Mouse (Mus musculus) embryonic facial prominence, embryonic 13.5 days (tissue): Measurements from ENCODE around the gene Nfatc3. TPM values are rescaled to one million over a fixed set of nuclear protein-coding genes. Genes with fewer than 3 reads are reported as not detected.

Experiments used
- ATAC-seq: fragments of 200-750 bp; cut with Nextera tagmentation; 2 replicates; pipeline ENCODE4 v1.8.0; 2017; ENCODE audit warnings: low read depth; ENCODE audit not compliant: insufficient number of reproducible peaks, insufficient read depth, low FRiP score, low TSS enrichment
- H3K27ac ChIP-seq: fragments of 300-500 bp; sonication (generic); 2 replicates; pipeline ENCODE4 v1.5.1; 2015; ENCODE audit warnings: moderate library complexity, mild to moderate bottlenecking, inconsistent platforms
- H3K27me3 ChIP-seq: fragments of 300-500 bp; sonication (generic); 2 replicates; pipeline ENCODE4 v1.6.1; 2015; ENCODE audit warnings: mild to moderate bottlenecking, inconsistent platforms
- H3K36me3 ChIP-seq: fragments of 300-500 bp; sonication (generic); 2 replicates; pipeline ENCODE4 v1.6.1; 2015; ENCODE audit warnings: mild to moderate bottlenecking, inconsistent platforms
- H3K4me1 ChIP-seq: fragments of 300-500 bp; sonication (generic); 2 replicates; pipeline ENCODE4 v1.6.1; 2015; ENCODE audit warnings: inconsistent platforms
- H3K4me2 ChIP-seq: fragments of 300-500 bp; sonication (generic); 2 replicates; pipeline ENCODE4 v1.6.1; 2015; ENCODE audit warnings: moderate library complexity, mild to moderate bottlenecking, inconsistent platforms
- H3K4me3 ChIP-seq: fragments of 300-500 bp; sonication (generic); 2 replicates; pipeline ENCODE4 v1.5.1; 2015; ENCODE audit warnings: mild to moderate bottlenecking, inconsistent platforms
- H3K9ac ChIP-seq: fragments of 300-500 bp; sonication (generic); 2 replicates; pipeline ENCODE4 v1.6.1; 2015; ENCODE audit warnings: mild to moderate bottlenecking, inconsistent platforms
- H3K9me3 ChIP-seq: fragments of 300-500 bp; sonication (generic); 2 replicates; pipeline ENCODE4 v1.6.1; 2016; ENCODE audit warnings: inconsistent platforms
- WGBS: fragments of 180-500 bp; shearing (Covaris S2); methylation state at CpG from one replicate; pipeline ENCODE4 v1.1.7; 2015; ENCODE audit warnings: mixed read lengths; 5-methylcytosine and 5-hydroxymethylcytosine counted together
- polyA plus RNA-seq: library from polyadenylated mRNA; unstranded; fragments of >200 nt; fragmentation: Nextera tagmentation; extraction: Ambion mirVana; gene quantifications from 2 replicates; pipeline ENCODE4 v1.2.1, GENCODE M21; 2015

Gene Nfatc3
- polyA plus RNA-seq, 1 experiment from 2014 or later, result 10.1 TPM

- WGBS, result 1% methylated on average over 86 of the region's 86 CpGs
- Histone ChIP-seq H3K4me3 (peak within 1 kb of the TSS; percentile 54), H3K9ac (peak within 1 kb of the TSS; percentile 68), H3K27me3 (peaks cover 62% of the 10 kb centered on the region), H3K9me3 (no peaks in the 10 kb centered on the region), H3K4me1 (peaks cover 30% of the 10 kb centered on the region), H3K36me3 (peaks cover 17% of the 10 kb centered on the region), H3K4me2 (peak within 1 kb of the TSS; percentile 84), H3K27ac (peak within 1 kb of the TSS; percentile 73)
- 0 out of 2 replicates have a peak, but pooled peaks have one; percentile 17 for ATAC-seq
Measured at GRCm38 (mm10) chr8:106136156-106137130, 77.8 kb downstream of the Nfatc3 start, which contains the start of gene Esrp2. Gene Esrp2 (minus strand): TSS chr8:106136974.

DNA sequence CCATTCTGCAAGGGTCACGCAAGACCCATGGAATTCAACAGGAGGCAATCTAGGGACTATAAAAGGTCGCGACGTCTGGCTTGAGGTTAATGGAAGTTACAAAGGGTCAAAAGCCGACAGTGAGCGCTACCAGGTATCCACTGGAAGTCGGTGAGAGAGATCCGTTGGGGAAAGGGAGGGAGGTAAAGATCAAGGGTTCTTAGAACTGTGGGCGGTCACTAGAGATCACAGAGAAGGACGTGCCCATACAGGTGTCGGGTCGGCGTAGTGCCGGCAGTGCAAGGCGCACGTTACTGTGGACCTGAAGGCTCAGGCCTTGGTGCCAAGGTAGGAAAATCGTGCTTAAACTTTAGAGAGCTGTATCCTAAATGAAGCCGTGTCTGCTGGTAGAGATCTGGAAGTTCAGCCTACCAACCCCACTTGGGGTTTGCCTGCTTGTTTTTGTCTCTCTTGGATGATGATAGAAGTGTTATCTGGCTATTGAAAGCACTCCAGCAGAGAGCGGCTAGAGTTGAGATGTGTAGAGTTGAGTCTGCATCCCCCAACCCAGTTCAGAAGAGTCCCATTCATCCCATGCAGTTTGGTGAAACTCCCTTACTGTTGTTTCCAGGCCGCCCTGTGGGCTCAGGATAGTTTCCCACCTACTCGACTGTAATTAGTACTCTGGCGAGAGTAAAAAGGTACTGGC, 78.7 kb downstream of the Nfatc3 start:
- H3K4me3 ChIP-seq, result peak overlapping the region; percentile 54
- H3K4me2 ChIP-seq, result peak overlapping the region; percentile 84
- WGBS, result 4% methylated on average over 22 of the region's 22 CpGs
- H3K36me3 ChIP-seq, result peaks cover 8% of the 10 kb centered on the region
- ATAC-seq, result no peak
- H3K4me1 ChIP-seq, result peaks cover 30% of the 10 kb centered on the region
- peaks cover 62% of the 10 kb centered on the region for H3K27me3 ChIP-seq
- peak overlapping the region; percentile 62; the same call in 1 of the 2 replicates for H3K27ac ChIP-seq
- H3K9me3 ChIP-seq, result no peaks in the 10 kb centered on the region
- H3K9ac ChIP-seq, result peak overlapping the region; percentile 68

- H3K4me3 ChIP-seq, result peak overlapping the region; percentile 54
- H3K4me1 ChIP-seq, result peaks cover 30% of the 10 kb centered on the region
- H3K4me2 ChIP-seq, result peak overlapping the region; percentile 84
- H3K9ac ChIP-seq, result peak overlapping the region; percentile 68
- peak overlapping the region; percentile 62 for H3K27ac ChIP-seq
- H3K27me3 ChIP-seq, result peaks cover 56% of the 10 kb centered on the region
- H3K9me3 ChIP-seq, result no peaks in the 10 kb centered on the region
- peaks cover 2% of the 10 kb centered on the region for H3K36me3 ChIP-seq
- WGBS, result under 1% methylated on average over 24 of the region's 24 CpGs
- no peak for ATAC-seq
Measured at GRCm38 (mm10) chr8:106137906-106138477, 79.4 kb downstream of the Nfatc3 start.

DNA sequence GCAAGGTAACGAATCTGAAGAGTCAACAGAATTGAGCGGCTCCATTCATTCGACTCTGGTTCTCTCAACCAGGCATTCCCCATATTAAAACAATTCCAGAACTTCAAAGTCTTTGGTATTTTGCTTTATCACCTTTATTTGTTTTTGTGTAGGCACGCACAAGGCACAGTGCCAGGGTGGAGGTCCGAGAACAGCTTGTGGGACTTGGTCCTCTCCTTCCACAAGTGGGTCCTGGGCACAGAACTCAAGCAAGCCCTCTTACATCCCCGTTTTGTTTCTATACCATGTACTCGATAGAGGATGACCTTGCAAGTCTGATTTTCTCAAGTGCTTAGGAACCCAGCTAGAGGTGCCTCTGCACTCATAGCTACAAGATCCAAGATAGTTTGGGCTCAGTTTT, 80.0 kb downstream of the Nfatc3 start:
- H3K9ac ChIP-seq, result peak overlapping the region; percentile 68
- peak overlapping the region; percentile 54 for H3K4me3 ChIP-seq
- no peaks in the 10 kb centered on the region for H3K9me3 ChIP-seq
- peak overlapping the region; percentile 62; the same call in 1 of the 2 replicates for H3K27ac ChIP-seq
- H3K4me2 ChIP-seq, result peak overlapping the region; percentile 84
- H3K4me1 ChIP-seq, result peaks cover 30% of the 10 kb centered on the region
- ATAC-seq, result no peak
- WGBS, result 20% methylated on average over 7 of the region's 7 CpGs
- H3K36me3 ChIP-seq, result no peaks in the 10 kb centered on the region
- H3K27me3 ChIP-seq, result peaks cover 49% of the 10 kb centered on the region

DNA sequence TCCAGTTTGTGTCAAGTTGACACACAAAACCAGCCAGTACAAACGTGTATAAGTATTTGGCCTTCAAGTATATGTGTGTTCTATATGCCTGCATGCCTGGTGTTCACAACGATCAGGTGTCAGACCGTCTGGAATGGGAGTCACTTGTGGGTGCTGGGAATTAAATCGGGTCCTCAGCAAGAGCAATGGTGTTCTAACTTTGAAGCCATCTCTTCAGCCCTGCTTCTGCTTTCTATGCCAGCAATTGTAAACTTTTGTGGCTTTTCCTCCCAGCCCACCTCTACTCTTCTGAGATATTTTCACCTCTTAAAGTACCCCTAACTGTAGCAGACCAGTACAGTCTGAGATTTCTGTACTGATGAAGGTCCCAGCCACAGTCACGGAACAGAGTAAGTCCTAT, 81.6 kb downstream of the Nfatc3 start:
- Histone ChIP-seq H3K9me3 (no peaks in the 10 kb centered on the region), H3K4me2 (no peak overlapping the region), H3K9ac (no peak overlapping the region), H3K4me3 (no peak overlapping the region), H3K4me1 (peaks cover 27% of the 10 kb centered on the region), H3K27ac (no peak overlapping the region), H3K27me3 (peaks cover 34% of the 10 kb centered on the region), H3K36me3 (no peaks in the 10 kb centered on the region)
- ATAC-seq, result no peak
- WGBS, result 62% methylated on average over 5 of the region's 5 CpGs

GRCm38 (mm10) chr8:106140769-106141168, 82.1 kb downstream of the Nfatc3 start:
- H3K9ac ChIP-seq, result no peak overlapping the region
- no peak for ATAC-seq
- H3K27ac ChIP-seq, result no peak overlapping the region
- no peaks in the 10 kb centered on the region for H3K9me3 ChIP-seq
- H3K4me3 ChIP-seq, result no peak overlapping the region
- peaks cover 21% of the 10 kb centered on the region for H3K4me1 ChIP-seq
- 15% methylated on average over 13 of the region's 13 CpGs for WGBS
- H3K4me2 ChIP-seq, result no peak overlapping the region
- peaks cover 28% of the 10 kb centered on the region for H3K27me3 ChIP-seq
- no peaks in the 10 kb centered on the region for H3K36me3 ChIP-seq

DNA sequence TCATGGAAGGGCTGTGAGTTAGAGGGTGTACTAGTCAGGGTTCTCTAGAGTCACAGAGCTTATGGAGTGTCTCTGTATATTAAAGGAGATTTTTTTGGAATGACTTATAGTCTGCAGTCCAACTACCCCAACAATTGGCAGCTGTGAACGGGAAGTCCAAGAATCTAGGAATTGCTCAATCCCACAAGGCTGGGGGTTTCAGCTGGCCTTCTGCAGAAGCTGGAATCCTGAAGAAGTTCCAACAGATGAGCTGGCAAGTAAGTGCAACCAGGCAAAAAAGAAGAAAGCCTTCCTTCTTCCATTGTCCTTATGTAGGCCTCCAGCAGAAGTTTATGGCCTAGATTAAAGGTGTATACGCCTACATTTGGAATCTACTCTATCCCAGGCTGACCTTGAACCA, 86.7 kb downstream of the Nfatc3 start:
- H3K27me3 ChIP-seq, result no peaks in the 10 kb centered on the region
- 92% methylated on average over 2 of the region's 2 CpGs for WGBS
- no peak for ATAC-seq
- H3K4me2 ChIP-seq, result no peak overlapping the region
- H3K4me1 ChIP-seq, result peaks cover 3% of the 10 kb centered on the region; the same call in 1 of the 2 replicates
- no peak overlapping the region for H3K9ac ChIP-seq
- no peak overlapping the region for H3K4me3 ChIP-seq
- H3K9me3 ChIP-seq, result no peaks in the 10 kb centered on the region
- no peak overlapping the region for H3K27ac ChIP-seq
- no peaks in the 10 kb centered on the region for H3K36me3 ChIP-seq

DNA sequence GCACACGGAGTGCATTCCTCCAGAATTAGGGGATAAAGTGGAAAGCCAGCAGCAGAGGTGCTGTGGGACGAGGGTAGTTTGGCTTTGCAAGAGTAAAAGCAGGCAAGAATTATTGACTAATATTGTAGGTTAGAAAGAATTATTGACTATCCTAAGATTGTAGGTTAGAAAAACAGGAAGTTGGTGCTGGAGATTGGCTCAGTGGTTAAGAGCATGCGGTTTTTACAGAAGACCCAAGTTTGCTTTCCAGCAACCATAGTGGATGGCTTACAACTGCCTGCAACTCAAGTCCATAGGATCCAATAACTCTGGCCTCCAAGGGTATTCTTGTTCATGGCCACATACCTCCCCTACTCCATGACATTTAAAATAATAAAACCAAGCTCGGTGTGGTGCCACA, 87.4 kb downstream of the Nfatc3 start:
- no peaks in the 10 kb centered on the region for H3K36me3 ChIP-seq

GRCm38 (mm10) chr8:106147868-106148565, 89.4 kb downstream of the Nfatc3 start:
- H3K9ac ChIP-seq, result no peak overlapping the region
- H3K4me3 ChIP-seq, result no peak overlapping the region
- H3K27me3 ChIP-seq, result no peaks in the 10 kb centered on the region
- H3K4me2 ChIP-seq, result no peak overlapping the region
- peaks cover 16% of the 10 kb centered on the region for H3K4me1 ChIP-seq
- no peaks in the 10 kb centered on the region for H3K9me3 ChIP-seq
- no peak for ATAC-seq
- peaks cover 2% of the 10 kb centered on the region; the same call in 1 of the 2 replicates for H3K36me3 ChIP-seq
- no peak overlapping the region for H3K27ac ChIP-seq
- 83% methylated on average over 6 of the region's 6 CpGs for WGBS

More for the DNA sequence above, 87.4 kb downstream of the Nfatc3 start:
- H3K4me2 ChIP-seq, result no peak overlapping the region
- H3K4me1 ChIP-seq, result peaks cover 8% of the 10 kb centered on the region
- H3K27me3 ChIP-seq, result no peaks in the 10 kb centered on the region
- no peak overlapping the region for H3K27ac ChIP-seq
- H3K9me3 ChIP-seq, result no peaks in the 10 kb centered on the region
- ATAC-seq, result no peak
- 85% methylated on average over 4 of the region's 4 CpGs for WGBS
- H3K4me3 ChIP-seq, result no peak overlapping the region
- no peak overlapping the region for H3K9ac ChIP-seq

- no peak for ATAC-seq
- no peaks in the 10 kb centered on the region for H3K9me3 ChIP-seq
- H3K4me1 ChIP-seq, result peaks cover 16% of the 10 kb centered on the region
- 94% methylated on average over 6 of the region's 6 CpGs for whole genome bisulfite sequencing
- peaks cover 2% of the 10 kb centered on the region; the same call in 1 of the 2 replicates for H3K36me3 ChIP-seq
- H3K27me3 ChIP-seq, result no peaks in the 10 kb centered on the region
- H3K4me2 ChIP-seq, result no peak overlapping the region
- no peak overlapping the region for H3K4me3 ChIP-seq
- no peak overlapping the region for H3K9ac ChIP-seq
- H3K27ac ChIP-seq, result no peak overlapping the region
Measured at GRCm38 (mm10) chr8:106149025-106149424, 90.4 kb downstream of the Nfatc3 start.
